Mouse (Mus musculus) kidney, embryonic 16.5 days (tissue): ENCODE measurements around the gene Orai1. TPM values are rescaled to one million over a fixed set of nuclear protein-coding genes. Genes with fewer than 3 reads are reported as not detected.

Source experiments
- ATAC-seq: fragments of 200-750 bp; cut with Nextera tagmentation; 2 replicates; pipeline ENCODE4 v1.8.0; 2017; ENCODE audit warnings: moderate TSS enrichment; ENCODE audit not compliant: low FRiP score, low TSS enrichment
- H3K27ac ChIP-seq: fragments of 300-500 bp; sonication (generic); 2 replicates; pipeline ENCODE4 v1.5.1; 2014; ENCODE audit warnings: low read length
- H3K27me3 ChIP-seq: fragments of 300-500 bp; sonication (generic); 2 replicates; pipeline ENCODE4 v1.6.1; 2014; ENCODE audit warnings: low read length, control low read depth, mixed read lengths; ENCODE audit not compliant: insufficient read depth
- H3K36me3 ChIP-seq: fragments of 300-500 bp; sonication (generic); 2 replicates; pipeline ENCODE4 v1.6.1; 2014; ENCODE audit warnings: low read length, control low read depth, mixed read lengths; ENCODE audit not compliant: insufficient read depth
- H3K4me1 ChIP-seq: fragments of 300-500 bp; sonication (generic); 2 replicates; pipeline ENCODE4 v1.6.1; 2014; ENCODE audit warnings: low read length, control low read depth, mixed read lengths; ENCODE audit not compliant: insufficient read depth
- H3K4me2 ChIP-seq: fragments of 300-500 bp; sonication (generic); replicated peaks from 2 replicates; pipeline ENCODE4 v1.6.1; 2014; ENCODE audit warnings: low read depth, low read length
- H3K4me3 ChIP-seq: fragments of 300-500 bp; sonication (generic); 2 replicates; pipeline ENCODE4 v1.5.1; 2014; ENCODE audit warnings: mild to moderate bottlenecking, low read length
- H3K9ac ChIP-seq: fragments of 300-500 bp; sonication (generic); replicated peaks from 2 replicates; pipeline ENCODE4 v1.6.1; 2014; ENCODE audit warnings: low read length
- H3K9me3 ChIP-seq: fragments of 300-500 bp; sonication (generic); 2 replicates; pipeline ENCODE4 v1.6.1; 2016; ENCODE audit warnings: low read length, control low read depth
- WGBS: fragments of 180-500 bp; shearing (Covaris S2); extraction: QIAGEN DNeasy Blood & Tissue Kit; methylation state at CpG from one replicate; pipeline ENCODE4 v1.1.7; 2014; 5-methylcytosine and 5-hydroxymethylcytosine counted together
- polyA plus RNA-seq: library from polyadenylated mRNA; unstranded; fragments of >200 nt; fragmentation: Nextera tagmentation; extraction: Ambion mirVana; gene quantifications from 2 replicates; pipeline ENCODE4 v1.2.1, GENCODE M21; 2015

Gene Orai1
- polyA plus RNA-seq, 1 experiment from 2014 or later: 17.5 TPM

GRCm38 (mm10) chr5:123043856-123044255, 29.0 kb downstream of the Orai1 start:
- Histone ChIP-seq H3K27me3 (no peaks in the 10 kb centered on the region), H3K4me2 (no peak overlapping the region), H3K4me1 (peaks cover 8% of the 10 kb centered on the region; the same call in 1 of the 2 replicates), H3K9ac (no peak overlapping the region), H3K9me3 (no peaks in the 10 kb centered on the region), H3K27ac (no peak overlapping the region), H3K36me3 (no peaks in the 10 kb centered on the region), H3K4me3 (no peak overlapping the region)
- ATAC-seq: no peak
- WGBS: 21% methylated on average over 7 of the region's 7 CpGs

GRCm38 (mm10) chr5:123045561-123046295, 30.9 kb downstream of the Orai1 start:
- H3K9me3 ChIP-seq: no peaks in the 10 kb centered on the region
- H3K27ac ChIP-seq: no peak overlapping the region
- H3K36me3 ChIP-seq: no peaks in the 10 kb centered on the region
- H3K4me2 ChIP-seq: no peak overlapping the region
- H3K9ac ChIP-seq: no peak overlapping the region
- peaks cover 7% of the 10 kb centered on the region for H3K4me1 ChIP-seq
- WGBS: 27% methylated on average over 9 of the region's 9 CpGs
- no peaks in the 10 kb centered on the region for H3K27me3 ChIP-seq
- ATAC-seq: peak; percentile 60; the same call in 1 of the 2 replicates
- no peak overlapping the region for H3K4me3 ChIP-seq

- Histone ChIP-seq H3K9me3 (peaks cover 3% of the 10 kb centered on the region; the same call in 1 of the 2 replicates), H3K4me3 (no peak within 1 kb of the TSS), H3K36me3 (no peaks in the 10 kb centered on the region), H3K27ac (no peak within 1 kb of the TSS), H3K4me2 (no peak within 1 kb of the TSS), H3K27me3 (no peaks in the 10 kb centered on the region), H3K9ac (no peak within 1 kb of the TSS), H3K4me1 (peaks cover 7% of the 10 kb centered on the region)
- ATAC-seq: no peak
- 74% methylated on average over 3 of the region's 3 CpGs for WGBS
These were observed 32.0 kb downstream of the Orai1 start, which contains the start of gene Morn3 for GRCm38 (mm10) chr5:123046916-123047315. Gene Morn3, minus strand, starts transcription at chr5:123047016.

- peak overlapping the region; percentile 34 for H3K4me3 ChIP-seq
These were observed 34.4 kb downstream of the Orai1 start for GRCm38 (mm10) chr5:123049271-123049670.

GRCm38 (mm10) chr5:123050918-123051317, 36.0 kb downstream of the Orai1 start:
- H3K4me3 ChIP-seq: no peak overlapping the region
- H3K4me1 ChIP-seq: peaks cover 7% of the 10 kb centered on the region
- no peaks in the 10 kb centered on the region for H3K36me3 ChIP-seq
- no peak overlapping the region for H3K4me2 ChIP-seq
- H3K9ac ChIP-seq: no peak overlapping the region
- H3K9me3 ChIP-seq: peaks cover 4% of the 10 kb centered on the region; the same call in 1 of the 2 replicates
- H3K27me3 ChIP-seq: no peaks in the 10 kb centered on the region
- H3K27ac ChIP-seq: no peak overlapping the region
- no peak for ATAC-seq
- 84% methylated on average over 9 of the region's 9 CpGs for WGBS

More at GRCm38 (mm10) chr5:123049271-123049670, 34.4 kb downstream of the Orai1 start:
- H3K36me3 ChIP-seq: no peaks in the 10 kb centered on the region
- H3K27ac ChIP-seq: peak overlapping the region; percentile 31
- H3K4me1 ChIP-seq: peaks cover 7% of the 10 kb centered on the region
- H3K9me3 ChIP-seq: peaks cover 4% of the 10 kb centered on the region; the same call in 1 of the 2 replicates
- H3K4me2 ChIP-seq: peak overlapping the region; percentile 48
- H3K9ac ChIP-seq: peak overlapping the region; percentile 63
- no peaks in the 10 kb centered on the region for H3K27me3 ChIP-seq
- WGBS: 1% methylated on average over 12 of the region's 12 CpGs
- peak; percentile 55; the same call in 1 of the 2 replicates for ATAC-seq

- peaks cover 7% of the 10 kb centered on the region for H3K4me1 ChIP-seq
- WGBS: 78% methylated on average over 5 of the region's 5 CpGs
- no peak overlapping the region for H3K27ac ChIP-seq
- no peaks in the 10 kb centered on the region for H3K36me3 ChIP-seq
- H3K9ac ChIP-seq: no peak overlapping the region
- H3K4me2 ChIP-seq: no peak overlapping the region
- no peak overlapping the region for H3K4me3 ChIP-seq
- no peak for ATAC-seq
- peaks cover 4% of the 10 kb centered on the region; the same call in 1 of the 2 replicates for H3K9me3 ChIP-seq
- H3K27me3 ChIP-seq: no peaks in the 10 kb centered on the region
These were observed 36.9 kb downstream of the Orai1 start for GRCm38 (mm10) chr5:123051736-123052135.

GRCm38 (mm10) chr5:123057366-123058250, 42.7 kb downstream of the Orai1 start:
- 8% methylated on average over 48 of the region's 48 CpGs for WGBS
- peak; percentile 91 for ATAC-seq
- peak overlapping the region; percentile 49 for H3K4me3 ChIP-seq
- no peaks in the 10 kb centered on the region for H3K36me3 ChIP-seq
- H3K27me3 ChIP-seq: no peaks in the 10 kb centered on the region
- peak overlapping the region; percentile 65 for H3K9ac ChIP-seq
- peaks cover 13% of the 10 kb centered on the region for H3K4me1 ChIP-seq
- no peaks in the 10 kb centered on the region for H3K9me3 ChIP-seq
- H3K4me2 ChIP-seq: peak overlapping the region; percentile 52
- H3K27ac ChIP-seq: peak overlapping the region; percentile 41

GRCm38 (mm10) chr5:123058251-123059102, 43.6 kb downstream of the Orai1 start:
- Histone ChIP-seq H3K27ac (peak overlapping the region; percentile 41), H3K9ac (peak overlapping the region; percentile 65), H3K4me1 (peaks cover 13% of the 10 kb centered on the region), H3K4me2 (peak overlapping the region; percentile 52), H3K9me3 (no peaks in the 10 kb centered on the region), H3K27me3 (no peaks in the 10 kb centered on the region), H3K4me3 (peak overlapping the region; percentile 49), H3K36me3 (no peaks in the 10 kb centered on the region)
- ATAC-seq: no peak
- WGBS: 38% methylated on average over 16 of the region's 16 CpGs
